Mouse (Mus musculus): ENCODE measurements around the gene Enpp3.

Enpp3 gene

DNA sequence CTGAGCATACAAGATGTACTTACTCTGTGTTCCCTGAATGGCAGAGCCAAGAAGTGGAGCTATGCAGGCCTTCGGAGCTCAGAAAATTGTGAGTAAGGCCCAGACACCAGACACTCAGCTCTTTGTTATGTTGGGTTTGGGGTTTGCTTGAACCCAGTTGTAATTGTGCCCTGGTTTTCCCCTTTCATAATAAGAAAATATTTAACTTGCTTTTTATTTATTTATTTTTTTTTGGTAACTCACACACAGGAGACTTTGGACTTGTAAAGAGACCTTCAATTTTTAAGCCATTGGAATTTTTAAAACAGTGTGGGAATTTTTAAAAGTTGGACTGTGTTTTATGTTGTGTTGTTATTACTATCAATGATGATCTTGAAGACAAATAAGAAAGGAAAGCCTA lies at the start of gene Enpp3:
Enpp3 (minus strand) TSS at position 148 of the 400 bp plus-strand sequence.
- no peak for DNase-seq (ENCODE audit: low read depth)

DNA sequence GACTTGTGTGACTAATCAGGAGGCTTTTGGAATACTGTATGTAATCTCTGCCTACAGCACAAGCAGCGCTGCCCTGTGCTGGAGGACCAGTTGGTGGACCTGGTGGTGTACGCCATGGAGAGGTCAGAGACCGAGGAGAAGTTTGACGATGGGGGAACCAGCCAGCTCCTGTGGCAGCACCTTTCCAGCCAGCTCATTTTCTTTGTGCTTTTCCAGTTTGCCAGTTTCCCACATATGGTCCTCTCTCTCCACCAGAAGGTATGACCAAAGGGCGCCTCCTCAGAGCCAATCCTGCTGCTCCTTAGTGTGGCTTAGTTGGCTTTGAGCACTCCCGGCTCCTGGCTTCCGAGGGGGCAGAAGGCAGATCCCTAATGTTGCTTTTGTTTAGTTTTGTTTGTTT lies 45.7 kb upstream of the Enpp3 start:
- DNase-seq (ENCODE audit: low read depth), result no peak

DNA sequence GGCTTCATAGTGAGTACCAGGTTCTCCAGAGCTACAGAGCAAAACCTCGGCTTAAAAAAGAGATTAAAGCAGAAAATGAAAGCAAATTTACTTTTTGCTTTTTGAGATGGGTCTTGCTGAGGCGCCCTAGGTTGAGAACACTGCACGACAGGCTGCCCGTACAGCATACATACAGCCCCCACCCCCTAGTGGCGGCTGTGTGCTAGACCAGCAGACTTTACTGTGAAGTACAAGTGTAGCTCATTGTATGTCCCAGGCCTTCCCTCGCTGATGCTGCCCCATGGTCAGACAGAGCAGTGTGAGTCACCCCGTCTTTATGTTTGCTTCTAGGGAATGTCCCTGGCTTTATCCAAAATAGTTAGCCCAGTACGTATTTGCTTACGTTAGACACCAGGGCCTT lies 43.4 kb upstream of the Enpp3 start:
- DNase-seq (ENCODE audit: low read depth), result peak; percentile 13

DNA sequence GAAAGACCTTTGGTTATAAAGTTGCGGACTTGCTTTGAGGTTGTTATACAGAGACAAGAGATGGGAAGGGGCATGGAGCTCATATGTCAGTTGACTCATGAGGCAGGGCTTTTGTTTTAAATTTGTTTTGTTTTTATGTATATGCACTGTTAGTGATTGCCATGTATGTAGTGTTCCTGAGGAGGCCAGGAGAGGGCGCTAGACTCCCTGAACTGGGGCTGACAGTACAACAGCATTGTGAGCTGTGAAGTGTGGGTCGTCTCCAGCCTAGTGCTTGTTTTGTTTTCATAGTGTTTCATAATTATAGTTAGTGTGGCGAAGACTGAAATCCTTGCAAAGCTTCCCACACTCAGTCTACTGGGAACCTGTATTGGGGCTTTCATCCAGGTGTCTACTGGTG lies 31.0 kb upstream of the Enpp3 start:
- peak; percentile 12 for DNase-seq (ENCODE audit: low read depth)

DNA sequence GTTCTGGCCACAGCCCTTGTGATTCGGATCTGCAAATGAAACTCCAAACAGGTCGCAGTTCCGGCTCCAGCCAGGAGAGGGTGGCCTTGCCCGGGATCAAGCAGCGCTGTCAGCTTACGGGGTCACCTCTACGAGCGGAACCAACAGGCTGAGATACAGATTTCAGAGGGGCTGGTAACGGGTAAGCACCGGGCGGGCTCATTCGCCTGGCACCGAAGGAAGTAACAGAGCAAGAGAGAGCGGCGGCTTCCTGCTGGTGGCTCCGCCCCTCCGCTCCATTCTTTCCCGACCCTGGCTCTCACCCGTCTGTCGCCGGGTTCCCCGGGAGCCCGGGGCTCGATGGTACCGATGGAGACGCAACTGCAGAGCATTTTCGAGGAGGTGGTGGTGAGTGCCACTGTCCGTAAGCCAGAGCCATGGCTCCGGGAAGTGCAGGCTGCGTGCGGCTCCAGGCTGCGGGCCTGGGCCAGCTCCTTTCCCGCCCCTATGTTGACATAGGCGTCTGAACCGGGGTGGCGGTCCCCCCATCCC lies 27.2 kb upstream of the Enpp3 start, which contains the start of gene Med23:
Med23 (plus strand) TSS at position 227 of the 531 bp plus-strand sequence.
- DNase-seq (ENCODE audit: low read depth), result peak; percentile 96

DNA sequence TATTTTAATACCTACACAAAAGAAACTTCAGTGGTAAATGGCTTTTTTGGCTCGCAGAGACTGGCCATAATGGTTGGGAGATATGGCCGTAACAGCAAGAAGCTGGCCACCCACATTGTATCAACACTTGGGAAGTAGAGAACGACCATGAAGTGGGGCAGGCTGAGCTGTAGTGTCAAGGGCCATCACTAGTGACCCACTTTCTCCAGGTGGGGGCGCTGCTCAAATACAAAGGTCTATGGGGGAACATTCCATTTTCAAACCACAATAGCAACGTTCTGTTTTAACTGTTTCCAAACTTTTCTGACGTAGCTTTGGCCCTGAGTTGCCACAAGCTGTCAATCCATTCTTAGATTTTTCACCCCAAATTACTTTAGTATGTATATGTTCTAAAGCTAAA lies 21.8 kb upstream of the Enpp3 start:
- peak; percentile 15 for DNase-seq (ENCODE audit: low read depth)

DNA sequence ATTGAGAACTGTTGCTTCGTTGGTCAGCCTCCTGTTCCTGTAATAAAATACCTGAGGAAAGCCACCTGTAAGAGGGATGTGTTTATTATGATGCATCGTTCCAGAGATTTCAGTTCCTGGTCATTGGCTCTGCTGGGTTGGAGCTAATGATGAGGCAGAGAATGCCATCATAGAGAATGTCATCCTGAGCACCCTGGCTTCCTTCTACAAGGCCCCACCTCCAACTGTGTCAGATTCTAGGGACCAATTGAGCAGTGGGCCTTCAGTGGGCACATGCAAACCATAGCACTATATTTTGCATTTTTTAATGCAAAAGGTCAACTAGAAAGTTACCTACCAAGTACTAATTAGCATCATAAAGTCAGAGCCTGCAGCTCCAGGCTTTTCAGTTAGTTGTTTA lies 20.5 kb upstream of the Enpp3 start:
- no peak for DNase-seq (ENCODE audit: low read depth)

DNA sequence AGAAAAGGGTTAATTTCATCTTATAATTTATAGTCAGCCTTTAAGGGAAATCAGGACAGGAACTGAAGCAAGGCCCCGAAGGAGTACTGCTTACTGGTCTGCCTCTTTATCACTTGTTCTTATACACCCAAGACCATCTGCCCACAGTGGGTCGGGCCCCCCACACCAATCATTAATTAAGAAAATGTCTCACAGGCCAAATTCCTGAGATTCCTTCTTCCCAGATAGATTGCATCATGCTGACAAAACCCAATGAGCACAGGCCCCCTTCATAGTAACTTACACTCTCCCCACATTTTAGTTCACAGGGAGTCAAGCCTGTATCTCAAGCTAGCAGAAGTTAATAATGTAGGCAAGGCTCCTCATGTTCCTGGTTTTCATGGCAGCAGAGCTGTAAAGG lies 625 bp downstream of the Enpp3 start:
- no peak for DNase-seq (ENCODE audit: low read depth)

DNA sequence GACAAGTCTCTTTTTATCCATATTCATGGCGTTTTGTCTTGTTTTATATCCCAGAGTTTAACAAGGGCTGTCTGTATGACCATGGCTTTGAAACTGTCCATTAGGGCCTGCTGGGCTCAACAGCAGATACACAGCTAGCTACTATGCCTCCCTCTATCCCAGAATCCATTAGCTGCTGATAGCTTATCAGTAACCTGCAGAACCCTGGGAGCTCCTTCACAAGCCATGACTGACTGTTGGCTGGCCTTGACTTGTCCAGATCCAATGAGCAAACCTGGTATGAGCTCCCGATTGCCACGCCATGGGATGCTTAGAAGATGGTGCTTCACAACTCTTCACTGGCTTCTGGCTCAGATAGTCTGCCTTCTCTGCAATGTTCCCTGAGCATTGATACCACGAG lies 1.8 kb downstream of the Enpp3 start:
- DNase-seq (ENCODE audit: low read depth), result no peak

DNA sequence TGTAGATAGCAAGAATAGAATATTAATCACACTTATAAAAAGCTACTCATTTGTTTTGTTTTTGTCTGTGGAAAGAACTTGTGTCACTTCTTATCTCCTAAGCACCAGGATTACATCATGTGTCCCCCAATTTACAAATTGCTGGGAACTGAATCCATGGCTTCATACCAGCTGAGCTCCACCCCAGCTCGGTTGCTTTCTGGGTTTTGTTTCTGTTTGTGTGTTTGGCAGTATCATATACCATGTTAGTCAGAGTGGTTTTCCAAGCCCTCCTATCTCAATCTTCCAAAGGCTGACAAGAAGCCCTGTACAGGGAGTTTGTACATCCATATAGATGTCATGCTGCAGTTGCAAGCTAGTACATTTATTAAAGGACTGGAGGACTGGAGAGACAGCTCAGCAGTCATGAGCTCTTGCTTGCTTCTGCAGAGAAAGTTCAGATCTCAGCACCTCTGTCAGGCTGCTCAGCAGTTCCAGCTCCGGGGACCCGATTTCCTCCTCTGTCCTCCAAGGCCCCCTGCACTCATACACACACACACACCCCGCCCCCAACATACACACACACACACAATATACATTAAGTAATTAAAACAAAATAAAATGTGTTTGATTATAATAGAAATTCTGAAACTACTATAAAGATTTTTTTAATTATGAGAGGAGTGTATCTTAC lies 6.1 kb downstream of the Enpp3 start:
- DNase-seq (ENCODE audit: low read depth), result no peak

DNA sequence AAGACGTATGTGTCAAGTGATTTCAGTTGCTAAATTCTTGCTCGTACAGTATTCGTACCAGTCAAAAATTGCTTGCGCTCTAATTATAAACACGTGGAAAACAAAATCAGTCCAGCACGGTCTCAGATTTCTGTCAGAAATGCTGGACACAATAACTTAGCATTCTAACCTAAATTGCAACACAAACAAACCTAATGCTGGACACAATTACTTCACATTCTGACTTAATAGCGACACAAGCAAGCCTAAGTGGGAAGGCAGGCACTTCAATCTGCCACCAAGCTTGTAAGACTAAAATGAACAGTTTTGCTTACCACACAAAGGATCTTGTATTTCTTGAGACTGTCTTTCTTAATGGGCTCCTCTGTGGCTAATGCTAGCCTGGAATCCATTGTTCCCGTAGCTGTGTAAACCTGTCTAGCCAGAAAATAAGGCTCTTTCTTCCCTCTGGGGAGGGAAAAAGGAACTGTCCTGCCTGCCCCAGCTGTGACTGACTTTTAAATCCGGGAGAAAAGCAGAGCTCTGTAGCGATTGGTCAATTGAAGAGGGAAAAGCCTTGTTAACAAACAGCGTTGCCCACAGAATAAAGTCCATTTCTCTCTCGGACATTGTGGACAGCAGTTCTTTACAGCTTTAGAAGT lies 6.8 kb downstream of the Enpp3 start:
- no peak for DNase-seq (ENCODE audit: low read depth)

DNA sequence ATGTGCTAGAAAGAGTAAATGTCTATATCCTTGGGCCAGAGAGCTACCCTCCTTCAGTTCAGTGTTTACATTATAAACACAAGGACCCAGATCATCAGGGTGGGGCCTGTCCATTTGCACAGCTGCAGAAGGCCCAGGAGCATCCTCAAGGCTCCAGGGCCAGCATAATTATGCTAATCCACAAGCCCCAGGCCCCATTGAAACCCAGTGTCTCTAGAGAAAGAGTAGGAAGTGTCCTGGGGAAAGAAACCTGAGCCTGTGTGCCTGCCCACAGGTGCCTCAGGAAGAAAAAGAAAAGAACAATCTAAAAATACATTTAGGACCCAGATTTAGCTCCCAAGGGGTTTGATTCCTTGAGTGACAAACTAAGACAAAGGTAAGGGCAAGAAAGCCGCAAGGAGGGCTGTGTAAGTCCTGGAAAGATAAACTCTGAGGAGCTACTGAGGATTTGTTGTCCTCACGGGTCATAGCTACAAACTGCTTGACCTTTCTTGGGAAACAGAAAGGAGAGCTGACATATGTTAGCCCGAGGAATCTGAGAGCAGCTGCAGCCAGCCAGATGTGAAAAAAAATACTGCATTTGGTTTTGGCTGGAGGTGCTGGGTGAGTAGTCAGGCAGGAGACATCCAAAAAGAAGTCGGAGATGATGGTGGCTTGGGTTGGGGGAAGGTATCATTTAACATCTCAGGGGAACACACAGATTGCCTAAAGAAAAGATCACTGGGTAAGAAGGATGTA lies 7.8 kb downstream of the Enpp3 start:
- no peak for DNase-seq (ENCODE audit: low read depth)

DNA sequence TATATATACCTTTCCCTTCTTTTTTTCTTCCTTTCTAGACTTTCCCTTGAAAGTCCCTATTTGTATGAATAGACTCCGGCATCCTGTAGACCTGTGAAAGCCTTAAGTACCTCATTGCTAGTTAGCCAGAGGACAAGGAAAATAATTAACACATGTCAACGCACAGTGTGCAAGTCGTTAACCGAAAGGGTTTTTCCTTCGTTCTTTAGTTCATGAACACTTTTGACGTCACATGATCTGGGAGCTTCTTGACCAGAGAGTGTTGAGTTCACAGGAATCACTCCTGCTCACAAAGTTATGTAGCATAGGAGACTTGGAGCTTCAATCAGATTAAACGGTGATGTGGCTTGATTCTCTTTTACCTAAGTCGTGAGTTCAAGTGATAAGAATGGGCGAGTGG lies 10.3 kb downstream of the Enpp3 start:
- DNase-seq (ENCODE audit: low read depth), result no peak

DNA sequence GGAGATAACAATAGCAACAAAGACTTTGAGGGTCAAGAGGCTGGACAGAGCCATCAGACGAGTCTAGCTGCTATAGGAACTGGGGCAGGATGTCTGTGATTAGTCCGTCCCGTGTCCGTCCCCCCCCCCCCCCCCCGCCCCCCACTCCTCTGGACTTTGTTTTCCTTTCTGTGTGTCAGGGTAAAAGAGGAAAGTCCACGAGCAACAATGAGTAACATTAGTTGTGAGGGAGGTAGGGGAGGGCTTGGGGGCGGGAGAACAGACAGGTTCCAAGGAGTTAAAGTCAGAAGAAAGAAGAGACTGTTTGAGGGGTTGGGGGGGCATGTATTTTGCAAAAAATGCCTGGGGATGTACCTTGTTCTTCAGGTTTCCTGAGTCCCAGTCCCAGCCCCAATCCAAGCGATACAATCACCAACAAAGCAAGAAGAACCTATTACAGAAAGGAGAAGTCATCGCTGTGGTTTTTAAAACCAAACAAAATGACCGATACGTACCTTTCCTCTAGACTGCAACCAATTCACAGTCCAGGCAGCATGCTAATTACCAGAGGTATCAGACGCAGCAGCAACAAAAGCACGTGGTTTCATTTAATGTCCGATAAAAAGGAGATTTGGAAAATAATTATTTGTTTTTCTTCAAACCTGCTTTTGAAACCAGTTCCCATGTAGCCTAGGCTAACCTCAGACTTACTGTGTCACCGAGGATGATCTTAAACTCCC lies 11.1 kb downstream of the Enpp3 start:
- DNase-seq (ENCODE audit: low read depth), result no peak

DNA sequence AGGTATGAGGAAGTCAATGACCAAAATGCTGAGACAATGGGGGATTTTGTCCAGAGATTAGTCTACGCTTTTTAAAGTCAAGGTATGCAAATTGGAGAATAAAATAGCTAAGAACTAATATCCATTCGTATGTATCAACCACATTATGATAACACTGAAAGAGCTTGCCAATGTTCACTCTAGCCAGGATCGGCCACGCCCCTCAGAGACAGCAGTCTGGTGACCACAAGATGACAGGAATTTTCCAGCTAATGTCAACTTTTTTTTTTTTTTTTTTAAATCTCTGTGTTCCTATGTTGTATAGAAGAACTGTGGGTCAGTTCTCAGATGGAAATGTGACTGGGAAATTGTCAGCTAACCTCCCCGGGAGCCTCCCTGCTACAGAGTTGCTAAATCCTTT lies 12.2 kb downstream of the Enpp3 start:
- DNase-seq (ENCODE audit: low read depth), result no peak

DNA sequence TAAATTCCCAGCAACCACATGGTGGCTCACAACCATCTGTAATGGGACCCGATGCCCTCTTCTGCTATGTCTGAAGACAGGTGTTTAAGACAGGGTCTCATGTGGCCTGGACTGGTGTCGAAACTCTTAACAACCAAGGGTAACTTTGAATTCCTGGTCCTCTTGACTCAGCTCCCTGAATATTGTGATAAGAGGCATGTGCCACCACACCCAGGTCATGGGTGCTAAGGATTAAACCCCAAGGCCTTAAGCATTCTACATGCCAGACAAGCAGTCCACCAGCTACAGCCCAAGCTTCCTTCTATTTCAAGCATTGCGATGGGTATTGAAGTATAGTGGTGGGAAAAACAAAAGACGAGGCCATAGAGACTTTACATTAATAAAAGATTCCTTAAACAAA lies 14.5 kb downstream of the Enpp3 start:
- no peak for DNase-seq (ENCODE audit: low read depth)

DNA sequence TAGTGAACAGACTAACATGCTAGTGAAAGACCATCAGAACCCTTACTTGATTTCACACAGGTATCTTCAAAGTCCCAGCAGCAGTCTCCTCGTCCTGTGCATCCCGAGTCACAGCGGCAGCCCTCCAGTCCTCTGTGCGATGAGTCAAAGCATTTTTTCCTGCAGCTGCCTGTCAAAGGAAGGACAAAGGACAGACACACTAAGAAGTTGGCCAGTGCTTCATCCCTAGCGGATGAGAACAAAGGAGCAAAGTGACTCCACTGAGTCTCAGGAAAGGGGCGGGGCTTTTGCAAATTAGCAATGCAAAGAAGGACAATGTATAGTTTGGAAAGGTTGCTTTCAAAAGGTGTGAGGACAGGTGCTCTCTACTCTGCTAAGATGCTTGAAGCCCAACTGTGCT lies 16.5 kb downstream of the Enpp3 start:
- DNase-seq (ENCODE audit: low read depth), result no peak

DNA sequence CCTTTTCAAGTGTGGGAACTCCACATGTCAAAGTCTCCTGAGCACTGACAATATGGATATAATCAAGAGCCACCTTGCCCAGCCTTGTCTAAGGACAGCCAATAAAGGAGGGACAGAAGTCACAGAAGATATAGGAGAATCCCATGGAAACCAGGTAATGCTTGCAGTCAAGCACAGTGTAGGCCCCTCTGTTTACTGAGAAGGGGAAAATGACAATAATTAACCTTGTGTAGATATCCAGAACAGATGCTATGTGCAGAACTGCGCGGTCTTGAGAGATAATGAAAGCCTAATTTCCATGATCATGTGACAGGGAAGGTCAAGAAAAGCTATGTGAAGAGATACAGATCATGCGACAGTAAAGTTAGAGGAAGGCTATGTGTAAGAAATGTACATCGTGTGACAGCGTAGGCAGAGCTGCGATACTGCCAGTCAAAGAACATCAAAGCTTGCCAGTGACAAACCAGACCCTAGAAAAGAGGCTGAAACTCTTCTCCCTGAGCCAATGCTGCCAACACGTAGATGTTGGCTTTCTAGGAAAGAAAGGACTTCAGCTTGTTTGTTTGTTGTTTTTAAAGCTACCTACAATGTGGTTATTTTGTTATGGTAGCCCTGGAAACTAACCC lies 17.1 kb downstream of the Enpp3 start:
- DNase-seq (ENCODE audit: low read depth), result no peak

DNA sequence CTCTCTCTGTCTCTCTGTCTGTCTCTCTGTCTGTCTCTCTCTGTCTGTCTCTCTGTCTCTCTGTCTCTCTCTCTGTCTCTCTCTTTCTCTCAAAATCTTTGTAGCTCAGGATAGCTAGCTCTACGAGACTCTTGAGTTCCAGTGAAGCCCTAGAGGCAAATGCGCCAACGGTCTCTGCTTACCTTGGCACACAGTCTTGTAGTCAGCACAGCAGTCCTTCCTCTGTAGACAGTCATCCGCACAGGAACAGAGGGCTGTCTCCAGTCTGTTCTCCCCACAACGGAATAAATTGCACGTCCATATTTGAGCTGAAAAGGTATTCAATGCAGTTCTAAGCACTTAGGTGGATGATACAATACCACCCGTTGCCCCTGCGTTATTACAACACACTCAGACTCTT lies 18.0 kb downstream of the Enpp3 start:
- DNase-seq (ENCODE audit: low read depth), result no peak

DNA sequence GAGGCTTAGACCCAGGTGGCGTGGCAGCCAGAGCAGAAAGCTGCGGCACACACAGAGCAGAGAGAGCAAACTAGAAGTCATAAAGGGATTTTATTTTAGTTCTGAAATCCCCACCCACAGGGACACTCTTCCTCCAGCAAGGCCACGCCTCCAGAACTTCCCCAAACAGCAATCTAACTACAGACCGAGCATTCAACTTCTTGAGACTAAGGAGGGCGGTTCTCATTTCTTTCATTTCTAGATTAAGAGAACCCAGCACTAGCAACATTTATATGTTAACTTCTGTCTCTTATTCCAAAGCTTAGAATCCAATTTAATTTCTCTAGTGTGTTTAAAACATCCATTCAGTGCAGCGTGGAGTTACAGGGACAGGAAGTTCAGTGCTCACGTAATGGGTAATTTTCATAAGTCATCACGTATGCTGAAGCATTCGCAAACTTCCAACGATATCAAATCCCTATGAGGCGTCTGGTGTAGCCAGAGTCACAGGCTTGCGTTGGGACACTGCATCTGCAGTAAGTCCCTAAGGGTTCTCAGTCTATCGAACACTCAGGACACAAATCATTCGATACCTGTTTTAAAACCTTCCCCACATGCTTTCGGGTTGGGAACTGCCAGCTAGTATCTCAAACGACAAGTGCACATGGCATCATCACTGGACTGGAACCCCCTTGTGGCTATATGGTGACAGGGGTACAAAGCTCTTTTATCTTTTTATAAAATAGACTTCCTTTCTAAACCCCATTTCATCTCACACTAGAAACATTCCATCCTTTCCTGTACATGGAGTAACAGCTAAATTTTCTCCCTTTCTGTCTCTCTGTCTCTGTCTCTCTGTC lies 18.7 kb downstream of the Enpp3 start:
- DNase-seq (ENCODE audit: low read depth), result peak; percentile 80

DNA sequence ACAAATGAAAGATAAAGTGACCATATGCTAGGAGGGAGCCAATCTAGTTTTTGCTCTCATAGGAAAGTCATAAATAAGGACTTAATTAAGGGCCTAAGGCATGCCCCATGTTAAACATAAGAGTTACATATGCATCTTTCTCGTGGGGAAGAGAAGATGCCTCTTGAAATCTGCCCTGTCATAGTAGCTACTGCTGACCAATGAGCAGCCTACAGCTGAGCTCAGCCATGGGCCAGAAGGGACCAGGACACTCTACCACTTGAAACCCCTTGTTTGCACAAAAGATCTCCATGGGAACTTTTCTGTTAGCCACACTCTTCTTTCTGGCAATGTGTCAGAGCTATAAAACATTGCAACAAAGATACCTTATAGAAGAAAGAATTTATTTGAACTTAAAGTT lies 19.4 kb downstream of the Enpp3 start:
- no peak for DNase-seq (ENCODE audit: low read depth)
